Mouse (Mus musculus) neural tube, embryonic 15.5 days (tissue): Measurements from ENCODE around the gene Gm17604. TPM values are rescaled to one million over a fixed set of nuclear protein-coding genes. Genes with fewer than 3 reads are reported as not detected.

ENCODE experiments used
- ATAC-seq: fragments of 200-750 bp; cut with Nextera tagmentation; 2 replicates; pipeline ENCODE4 v1.8.0; 2017; ENCODE audit warnings: mild to moderate bottlenecking, moderate TSS enrichment, moderate library complexity; ENCODE audit not compliant: low FRiP score
- H3K27ac ChIP-seq: fragments of 300-500 bp; sonication (generic); replicated peaks from 2 replicates; pipeline ENCODE4 v1.5.1; 2015; ENCODE audit warnings: mild to moderate bottlenecking, inconsistent platforms
- H3K27me3 ChIP-seq: fragments of 300-500 bp; sonication (generic); replicated peaks from 2 replicates; pipeline ENCODE4 v1.6.1; 2015; ENCODE audit warnings: inconsistent platforms
- H3K36me3 ChIP-seq: fragments of 300-500 bp; sonication (generic); 2 replicates; pipeline ENCODE4 v1.6.1; 2015; ENCODE audit warnings: inconsistent platforms
- H3K4me1 ChIP-seq: fragments of 300-500 bp; sonication (generic); 2 replicates; pipeline ENCODE4 v1.6.1; 2015; ENCODE audit warnings: inconsistent platforms
- H3K4me2 ChIP-seq: fragments of 300-500 bp; sonication (generic); 2 replicates; pipeline ENCODE4 v1.6.1; 2015; ENCODE audit warnings: inconsistent platforms, mild to moderate bottlenecking, moderate library complexity
- H3K4me3 ChIP-seq: fragments of 300-500 bp; sonication (generic); replicated peaks from 2 replicates; pipeline ENCODE4 v1.5.1; 2015; ENCODE audit warnings: mild to moderate bottlenecking, inconsistent platforms
- H3K9ac ChIP-seq: fragments of 300-500 bp; sonication (generic); replicated peaks from 2 replicates; pipeline ENCODE4 v1.6.1; 2015; ENCODE audit warnings: mild to moderate bottlenecking, inconsistent platforms
- H3K9me3 ChIP-seq: fragments of 300-500 bp; sonication (generic); replicated peaks from 2 replicates; pipeline ENCODE4 v1.6.1; 2016; ENCODE audit warnings: inconsistent platforms
- WGBS: fragments of 180-500 bp; shearing (Covaris S2); methylation state at CpG from one replicate; pipeline ENCODE4 v1.1.7; 2015; ENCODE audit warnings: mixed read lengths; 5-methylcytosine and 5-hydroxymethylcytosine counted together
- polyA plus RNA-seq: library from polyadenylated mRNA; unstranded; fragments of >200 nt; fragmentation: Nextera tagmentation; extraction: Ambion mirVana; gene quantifications from 2 replicates; pipeline ENCODE4 v1.2.1, GENCODE M21; 2015

Gene Gm17604
- not detected in 2 replicates for polyA plus RNA-seq

DNA sequence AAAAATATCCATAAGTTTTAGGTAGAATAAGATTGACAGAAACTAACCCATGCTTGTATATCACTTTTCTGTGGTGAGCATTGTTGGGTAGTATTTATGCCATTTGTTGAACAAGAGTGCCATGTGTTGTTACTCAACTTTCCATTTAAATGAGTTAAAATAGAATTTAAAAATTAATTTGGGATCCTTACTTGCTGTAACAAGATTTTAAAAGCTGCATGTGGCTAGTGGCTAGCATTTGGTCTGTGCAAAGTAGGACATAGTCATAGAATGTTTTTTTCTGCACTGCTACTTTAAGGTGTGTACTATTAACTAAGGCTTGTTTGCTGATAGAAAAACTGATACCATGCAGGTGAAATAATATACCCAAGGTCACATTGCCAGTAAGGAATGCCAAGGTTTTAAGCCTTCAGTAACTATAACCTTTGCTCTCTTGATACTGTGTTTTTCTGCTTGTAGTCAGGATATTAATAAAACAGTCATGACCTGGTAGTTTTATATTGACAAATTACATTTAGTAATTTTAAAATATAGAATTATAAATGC lies at the start of gene Gm17604:
TSS of gene Gm17604 (minus strand) at position 51 of the 546 bp plus-strand sequence.
- Histone ChIP-seq H3K27me3 (no peaks in the 10 kb centered on the region; the same call in 1 of the 2 replicates), H3K4me3 (no peak within 1 kb of the TSS), H3K4me2 (no peak within 1 kb of the TSS), H3K4me1 (no peaks in the 10 kb centered on the region), H3K36me3 (no peaks in the 10 kb centered on the region), H3K9ac (no peak within 1 kb of the TSS), H3K27ac (no peak within 1 kb of the TSS), H3K9me3 (no peaks in the 10 kb centered on the region)
- ATAC-seq: no peak

- H3K27ac ChIP-seq: no peak overlapping the region
- no peak overlapping the region for H3K4me2 ChIP-seq
- no peaks in the 10 kb centered on the region for H3K36me3 ChIP-seq
- no peak overlapping the region for H3K9ac ChIP-seq
- H3K27me3 ChIP-seq: no peaks in the 10 kb centered on the region
- H3K9me3 ChIP-seq: no peaks in the 10 kb centered on the region
- 97% methylated on average over 1 of the region's 1 CpGs for WGBS
- H3K4me3 ChIP-seq: no peak overlapping the region
- no peak for ATAC-seq
- H3K4me1 ChIP-seq: no peaks in the 10 kb centered on the region
These were observed 45.3 kb upstream of the Gm17604 start for GRCm38 (mm10) chrX:165049929-165050328.

GRCm38 (mm10) chrX:165003141-165003540 lies 1.5 kb downstream of the Gm17604 start:
- H3K27ac ChIP-seq: no peak overlapping the region
- H3K4me1 ChIP-seq: no peaks in the 10 kb centered on the region
- no peaks in the 10 kb centered on the region; the same call in 1 of the 2 replicates for H3K27me3 ChIP-seq
- H3K36me3 ChIP-seq: no peaks in the 10 kb centered on the region
- ATAC-seq: no peak
- WGBS: 38% methylated on average over 4 of the region's 4 CpGs
- no peak overlapping the region for H3K9ac ChIP-seq
- no peaks in the 10 kb centered on the region for H3K9me3 ChIP-seq
- no peak overlapping the region for H3K4me2 ChIP-seq
- no peak overlapping the region for H3K4me3 ChIP-seq

- Histone ChIP-seq H3K9me3 (no peaks in the 10 kb centered on the region), H3K9ac (peak within 1 kb of the TSS; percentile 57), H3K27me3 (no peaks in the 10 kb centered on the region), H3K4me3 (peak within 1 kb of the TSS; percentile 57), H3K27ac (peak within 1 kb of the TSS; percentile 76), H3K4me1 (peaks cover 12% of the 10 kb centered on the region; the same call in 1 of the 2 replicates), H3K36me3 (no peaks in the 10 kb centered on the region), H3K4me2 (peak within 1 kb of the TSS; percentile 57)
- ATAC-seq: peak; percentile 99
- 14% methylated on average over 26 of the region's 26 CpGs for WGBS
These were observed 24.3 kb downstream of the Gm17604 start, which contains the start of the genes Mospd2 and Fancb for GRCm38 (mm10) chrX:164980193-164980775. Gene Mospd2, minus strand, starts transcription at chrX:164980375. Gene Fancb, plus strand, starts transcription at chrX:164980592.

DNA sequence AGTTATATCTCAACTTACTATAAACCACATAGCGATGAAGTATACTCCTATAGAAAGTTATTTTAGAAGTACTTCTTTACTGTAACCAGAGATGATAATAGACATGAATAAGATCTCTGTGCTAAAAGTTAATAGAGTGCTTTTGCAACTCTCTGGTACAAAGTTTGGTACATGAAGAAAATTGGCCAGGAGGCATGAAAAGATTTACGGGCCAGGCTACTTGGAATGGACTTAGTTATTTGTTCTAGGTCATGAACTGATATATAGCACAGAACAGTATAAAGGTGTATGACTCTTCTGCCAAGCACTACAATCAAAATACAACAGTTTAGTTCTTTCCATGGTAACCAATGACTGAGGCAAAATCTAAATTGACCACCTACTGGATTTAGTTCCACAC lies 25.8 kb downstream of the Gm17604 start:
- WGBS: 90% methylated on average over 2 of the region's 2 CpGs
- Histone ChIP-seq H3K9ac (no peak overlapping the region), H3K4me3 (no peak overlapping the region), H3K36me3 (no peaks in the 10 kb centered on the region), H3K4me1 (peaks cover 12% of the 10 kb centered on the region; the same call in 1 of the 2 replicates), H3K27ac (no peak overlapping the region), H3K9me3 (no peaks in the 10 kb centered on the region), H3K27me3 (no peaks in the 10 kb centered on the region), H3K4me2 (peak overlapping the region; percentile 57)
- no peak for ATAC-seq

GRCm38 (mm10) chrX:164971206-164971605 lies 33.4 kb downstream of the Gm17604 start:
- Histone ChIP-seq H3K36me3 (no peaks in the 10 kb centered on the region), H3K27ac (no peak overlapping the region), H3K9ac (no peak overlapping the region), H3K9me3 (no peaks in the 10 kb centered on the region), H3K4me1 (no peaks in the 10 kb centered on the region), H3K27me3 (no peaks in the 10 kb centered on the region), H3K4me2 (no peak overlapping the region), H3K4me3 (no peak overlapping the region)
- no peak for ATAC-seq
- 91% methylated on average over 3 of the region's 3 CpGs for WGBS

- no peaks in the 10 kb centered on the region for H3K27me3 ChIP-seq
- no peaks in the 10 kb centered on the region for H3K4me1 ChIP-seq
- H3K9me3 ChIP-seq: no peaks in the 10 kb centered on the region
- ATAC-seq: no peak
- no peak overlapping the region for H3K27ac ChIP-seq
- no peak overlapping the region for H3K4me3 ChIP-seq
- WGBS: 82% methylated on average over 3 of the region's 3 CpGs
- no peak overlapping the region for H3K4me2 ChIP-seq
- no peak overlapping the region for H3K9ac ChIP-seq
- H3K36me3 ChIP-seq: no peaks in the 10 kb centered on the region
These were observed 38.7 kb downstream of the Gm17604 start for GRCm38 (mm10) chrX:164965750-164966448.

Other genes with a start within 250 kb of the Gm17604 start
- 18.0 and 18.9 TPM in 2 replicates for gene Mospd2, start 24.5 kb downstream of the Gm17604 start, polyA plus RNA-seq
- 3.0 and 3.9 TPM in 2 replicates for gene Fancb, start 24.2 kb downstream of the Gm17604 start, polyA plus RNA-seq